Mouse (Mus musculus): ENCODE results near the gene Spaca6.

GRCm38 (mm10) chr17:17795527-17795926 lies 31.4 kb upstream of the Spaca6 start:
- TF ChIP-seq CTCF (IDR thresholded peaks at IDR 0.05; ENCODE audit: insufficient read depth, low read depth, low read length) (no peak), POLR2A (IDR thresholded peaks at IDR 0.05; ENCODE audit: insufficient read depth, low read depth, low read length) (no peak)
